Mouse (Mus musculus) T-helper 2 cell (primary cell): ENCODE results near the gene Cobl.

ENCODE experiments used
- in situ Hi-C: fragments of 300-600 bp; cut with MboI, MseI; formaldehyde crosslinking; loops from one replicate; pipeline ENCODE4 v1.15.1; 2025; ENCODE audit warnings: high pct_unique_total_duplicates

Gene Cobl

GRCm38 (mm10) chr11:12384826-12385225 lies 79.9 kb downstream of the Cobl start:
- in situ Hi-C loops: no loop called here

DNA sequence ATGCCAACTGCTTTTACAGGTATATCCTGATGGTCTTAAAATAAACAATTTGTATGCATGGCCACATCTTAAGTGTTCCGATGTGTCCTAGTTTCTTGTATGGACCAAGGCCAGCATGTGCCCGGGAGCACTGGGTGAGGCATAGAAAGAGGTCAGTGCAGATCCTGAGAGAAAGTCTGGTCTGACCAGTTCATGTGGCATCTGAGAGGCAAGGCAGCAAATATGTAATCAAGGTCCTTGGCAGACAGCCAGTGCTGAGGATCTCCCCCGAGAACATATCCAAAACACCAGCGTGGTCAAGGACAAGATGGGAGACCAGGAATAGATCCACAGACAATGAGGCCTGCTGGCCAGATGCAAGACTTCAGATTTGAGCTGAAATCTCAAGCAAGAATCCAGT lies 81.8 kb downstream of the Cobl start:
- in situ Hi-C loops: no loop called here

DNA sequence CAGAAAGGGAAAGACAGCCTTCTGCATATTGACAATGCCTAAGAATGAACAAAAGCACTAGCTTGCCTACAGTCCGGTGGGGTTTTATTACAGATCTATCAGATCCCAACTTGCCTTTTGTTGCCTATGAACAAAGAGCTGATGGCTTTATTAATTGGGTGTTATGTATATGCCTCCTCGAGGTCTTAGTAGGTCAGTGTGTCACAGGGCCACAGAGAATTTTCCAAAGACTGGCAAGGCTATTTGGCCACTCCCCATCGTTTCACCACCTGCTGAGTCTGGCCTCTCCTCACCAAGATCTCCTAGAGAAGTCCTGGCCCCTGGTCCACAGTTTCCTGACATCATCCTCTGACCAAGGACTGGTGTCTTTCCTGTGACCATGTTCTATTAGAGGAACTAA lies 83.7 kb downstream of the Cobl start:
- in situ Hi-C loops: no loop called here

GRCm38 (mm10) chr11:12376628-12377027 lies 88.1 kb downstream of the Cobl start:
- in situ Hi-C loops: no loop called here

- in situ Hi-C loops: no loop called here
These were observed 91.4 kb downstream of the Cobl start for GRCm38 (mm10) chr11:12373106-12374098.

GRCm38 (mm10) chr11:12370957-12371356 lies 93.8 kb downstream of the Cobl start:
- in situ Hi-C loops: no loop called here

DNA sequence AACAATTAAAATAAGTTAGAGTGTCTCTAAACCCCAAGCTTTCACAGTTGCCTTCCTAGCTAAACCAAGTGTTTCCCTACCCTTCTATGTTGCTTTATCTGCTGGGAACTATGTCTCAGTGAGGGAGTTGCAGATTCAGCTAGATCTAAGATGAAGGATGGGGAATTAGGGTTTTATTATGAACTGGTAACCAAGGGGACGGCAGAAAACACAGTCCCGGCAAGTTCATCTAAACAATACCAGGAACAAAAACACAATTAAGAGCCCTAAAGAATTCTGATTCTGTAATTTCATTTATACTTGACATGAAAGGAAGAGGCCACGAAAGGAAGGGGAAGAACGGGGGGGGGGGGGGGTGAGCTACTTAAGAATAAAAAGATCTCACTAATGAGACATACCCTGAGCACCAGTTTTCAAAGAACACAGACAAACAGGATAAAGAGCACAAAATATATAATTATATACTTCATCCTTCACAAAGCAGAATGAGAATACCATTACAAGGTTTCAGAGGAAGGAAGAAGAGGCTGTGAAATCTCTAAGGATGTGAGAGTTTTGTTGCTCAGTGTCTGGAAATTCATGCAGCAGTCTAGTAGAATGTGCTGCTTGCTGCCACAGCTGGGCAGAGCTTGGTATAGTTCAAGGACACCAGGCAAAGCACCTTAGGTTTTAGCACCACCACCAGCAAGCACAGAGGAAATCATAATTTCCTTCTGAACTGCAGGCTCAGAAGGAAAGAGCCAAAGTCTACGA lies 97.2 kb downstream of the Cobl start:
- in situ Hi-C loops: no loop called here

GRCm38 (mm10) chr11:12359336-12360000 lies 105.3 kb downstream of the Cobl start:
- in situ Hi-C loops: no loop called here

GRCm38 (mm10) chr11:12358602-12359001 lies 106.2 kb downstream of the Cobl start:
- in situ Hi-C loops: no loop called here

DNA sequence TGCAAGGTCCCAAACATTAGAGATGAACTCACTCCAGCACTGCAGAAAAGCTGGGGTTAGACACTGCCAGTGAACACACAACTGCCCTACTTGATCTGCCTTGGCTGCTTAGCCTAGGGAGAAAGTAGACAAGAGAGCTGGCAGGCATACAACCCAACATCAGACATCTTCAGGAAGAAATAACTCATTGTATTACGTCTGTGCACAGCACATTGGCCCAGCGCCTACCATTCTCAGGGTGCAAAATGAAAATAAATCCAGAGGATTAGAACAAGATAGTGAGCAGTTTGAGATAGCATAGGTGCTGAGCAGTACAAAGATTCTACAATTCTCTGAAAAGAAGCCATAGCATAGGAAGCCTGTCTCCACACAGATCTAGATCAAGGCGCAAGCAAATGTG lies 109.1 kb downstream of the Cobl start:
- in situ Hi-C loops: no loop called here

- in situ Hi-C loops: no loop called here
These were observed 113.7 kb downstream of the Cobl start for GRCm38 (mm10) chr11:12350986-12351546.

DNA sequence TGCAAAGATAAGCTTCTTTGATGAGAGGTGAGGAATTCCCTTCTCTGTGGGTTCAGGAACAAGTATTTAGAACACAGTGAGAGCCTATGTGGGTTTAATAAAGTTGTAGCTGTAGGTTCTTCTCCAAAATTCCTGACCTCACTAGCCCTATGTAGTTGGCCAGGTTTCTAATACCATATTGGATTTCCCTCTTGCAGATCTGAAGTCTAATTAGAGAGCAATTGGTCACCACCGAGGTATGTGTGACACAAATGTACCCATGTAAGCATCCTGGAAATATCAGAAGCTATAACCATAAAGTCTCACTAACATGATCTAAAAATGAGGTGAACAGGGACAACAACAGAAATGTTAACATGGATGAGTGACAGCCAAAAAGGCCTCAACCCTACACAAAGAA lies 114.7 kb downstream of the Cobl start:
- in situ Hi-C loops: no loop called here

DNA sequence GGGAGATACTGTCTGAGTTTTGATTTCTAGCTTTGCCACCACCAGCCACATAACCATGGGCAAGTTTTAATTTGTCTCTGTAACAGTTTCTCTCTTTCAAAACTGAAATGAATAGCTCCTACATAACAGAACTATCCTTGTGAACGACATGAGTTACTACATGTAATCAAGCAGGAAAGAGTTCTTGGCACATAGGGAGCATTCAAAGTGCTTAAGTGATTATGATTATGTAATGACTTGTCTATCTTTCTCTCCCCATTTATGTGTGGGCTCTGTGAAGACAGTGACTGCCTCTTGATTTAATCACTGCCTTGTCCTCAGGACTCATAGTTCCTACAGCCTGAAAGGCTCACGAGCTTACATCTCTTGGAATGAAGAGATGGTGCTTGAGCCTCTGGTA lies 118.3 kb downstream of the Cobl start:
- in situ Hi-C loops: no loop called here

GRCm38 (mm10) chr11:12343686-12344085 lies 121.1 kb downstream of the Cobl start:
- in situ Hi-C loops: no loop called here

DNA sequence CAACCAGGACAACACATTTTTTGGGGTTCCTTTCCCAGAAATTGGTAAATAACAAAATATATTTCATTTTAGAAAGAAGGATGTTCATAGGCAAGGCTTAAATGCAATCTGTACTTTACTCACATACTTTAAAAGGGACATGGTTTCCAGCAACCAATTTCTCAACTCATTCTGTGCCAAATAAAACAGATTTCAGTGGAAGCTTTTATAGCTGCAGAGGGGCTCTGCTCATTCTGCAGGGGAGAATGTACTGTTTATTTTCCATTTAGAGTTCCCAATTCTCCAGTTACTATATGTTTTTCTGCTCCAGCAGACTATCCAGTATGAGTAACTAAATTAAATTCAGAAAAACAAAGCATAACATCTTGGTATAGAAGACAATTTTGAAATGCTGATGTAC lies 124.1 kb downstream of the Cobl start:
- in situ Hi-C loops: no loop called here

GRCm38 (mm10) chr11:12336145-12336544 lies 128.6 kb downstream of the Cobl start:
- in situ Hi-C loops: loop anchor here (10.0 kb wide), 1 partner anchor 649 kb away; no protein-coding TSS in a partner anchor

GRCm38 (mm10) chr11:12331997-12332396 lies 132.8 kb downstream of the Cobl start:
- in situ Hi-C loops: loop anchor here (10.0 kb wide), 1 partner anchor 653 kb away; no protein-coding TSS in a partner anchor

DNA sequence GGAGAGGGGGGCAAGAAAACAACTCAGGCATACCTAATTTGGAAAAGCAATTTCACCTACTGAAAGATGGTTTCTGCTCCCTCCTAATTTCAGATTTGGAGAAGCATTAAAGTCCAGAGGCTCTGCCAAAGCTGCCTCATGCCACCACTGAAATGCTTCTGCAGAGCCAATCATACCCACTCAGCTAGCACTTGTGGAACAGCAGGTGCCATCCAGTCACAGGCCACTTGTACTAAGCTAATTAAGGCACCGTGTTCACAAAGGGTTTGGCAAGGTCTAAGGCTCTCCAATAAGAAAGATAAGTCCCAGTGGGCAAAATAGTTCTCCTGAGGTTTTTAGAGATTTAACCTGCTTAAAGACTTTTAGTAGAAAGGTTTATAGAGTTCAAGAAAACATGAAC lies 143.3 kb downstream of the Cobl start:
- in situ Hi-C loops: no loop called here

GRCm38 (mm10) chr11:12319318-12319717 lies 145.4 kb downstream of the Cobl start:
- in situ Hi-C loops: no loop called here

DNA sequence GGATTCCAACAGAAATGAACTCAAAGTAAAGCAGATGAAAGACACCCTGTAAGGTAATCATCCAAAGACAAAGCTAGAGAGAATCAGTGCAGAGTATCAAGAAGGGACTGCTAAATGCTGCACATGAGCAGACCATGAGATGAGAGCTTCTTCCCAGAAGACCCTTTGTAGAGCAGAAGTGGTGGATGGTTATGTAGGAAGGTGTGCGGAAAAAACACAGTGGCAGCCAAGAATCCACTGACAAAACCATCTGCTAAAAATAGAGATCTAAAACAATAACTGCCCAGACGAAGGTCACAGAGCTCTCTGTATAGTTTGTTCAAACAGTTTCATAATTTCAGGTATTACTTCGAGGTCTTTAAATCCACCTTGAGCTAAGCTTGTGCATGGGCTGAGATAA lies 149.1 kb downstream of the Cobl start:
- in situ Hi-C loops: no loop called here

DNA sequence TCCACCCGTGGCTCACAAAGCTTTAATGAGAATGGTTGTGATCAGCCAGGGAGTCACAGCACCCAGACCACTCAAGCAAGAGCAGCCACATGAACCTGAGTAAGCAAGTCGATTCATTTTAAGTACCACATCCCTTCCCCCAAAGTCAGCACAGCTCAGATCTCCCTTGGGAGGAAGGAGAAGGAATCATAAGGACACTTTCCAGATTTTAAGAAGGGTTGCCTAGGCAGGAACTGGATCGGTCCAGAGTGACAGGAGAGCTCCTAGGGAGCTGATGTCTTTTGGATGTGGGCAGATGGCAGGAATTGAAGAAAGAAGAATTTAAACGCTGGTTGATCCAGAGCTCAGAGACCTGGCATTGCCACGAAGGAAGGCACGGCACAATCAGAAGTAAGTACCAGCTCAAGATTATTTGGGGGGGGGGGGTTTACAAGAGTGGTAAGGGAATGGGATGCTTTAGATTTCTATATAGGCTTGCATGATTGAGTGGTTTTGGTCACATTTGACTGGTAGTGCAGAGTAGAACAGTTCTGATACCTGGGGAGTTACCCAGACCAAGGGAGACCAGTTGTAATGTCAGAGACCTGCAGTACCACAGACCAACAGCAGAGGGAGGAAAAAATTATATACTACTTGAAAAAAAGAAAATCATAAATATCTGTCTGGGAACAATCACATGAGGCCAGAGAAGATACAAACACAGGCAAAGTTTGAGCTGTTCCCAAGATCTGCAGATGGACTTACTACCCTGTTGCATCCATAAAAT lies 150.3 kb downstream of the Cobl start:
- in situ Hi-C loops: no loop called here
